Mouse (Mus musculus) thymus, postnatal 10 days (tissue): Measurements from ENCODE around the gene Cmah.

Source experiments
- DNase-seq, 2 experiments: peaks; one replicate each; pipeline ENCODE4 v3.0.0; 2021; ENCODE audit warnings: low spot score in 2 of 2

Gene Cmah

DNA sequence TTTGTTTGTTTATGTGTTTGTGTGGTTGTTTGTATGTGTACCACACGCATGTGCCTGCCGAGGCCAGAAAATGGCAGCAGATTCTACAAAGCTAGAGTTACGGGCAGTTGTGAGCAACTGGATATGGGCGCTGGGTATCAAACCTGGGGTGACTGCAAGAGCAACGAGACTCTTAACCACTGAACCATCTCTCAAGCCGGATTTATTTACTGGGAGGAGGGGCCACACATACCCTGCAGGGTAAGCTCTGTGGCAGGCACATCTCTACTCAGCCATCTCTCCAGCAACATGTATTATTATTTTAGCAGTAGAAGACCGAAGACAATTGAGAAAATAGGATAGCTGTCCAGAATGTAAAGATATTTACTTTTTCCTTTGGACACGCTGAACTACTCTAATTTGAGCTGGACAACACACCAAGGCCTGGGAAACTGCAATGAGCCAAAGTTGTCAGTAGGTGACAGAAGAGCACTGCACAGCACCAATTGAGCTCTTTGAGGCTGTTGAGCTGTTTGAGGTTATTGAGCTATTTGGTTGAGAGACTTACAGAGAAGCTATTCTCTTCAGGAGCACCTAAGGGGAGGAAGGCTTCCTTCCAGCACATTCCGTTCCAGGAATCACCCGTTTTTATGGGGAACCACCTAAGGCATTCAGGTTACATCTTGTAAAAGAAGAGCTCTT, 154.6 kb downstream of the Cmah start:
- peak in 1 of 2 experiments; percentile 55 for DNase-seq

DNA sequence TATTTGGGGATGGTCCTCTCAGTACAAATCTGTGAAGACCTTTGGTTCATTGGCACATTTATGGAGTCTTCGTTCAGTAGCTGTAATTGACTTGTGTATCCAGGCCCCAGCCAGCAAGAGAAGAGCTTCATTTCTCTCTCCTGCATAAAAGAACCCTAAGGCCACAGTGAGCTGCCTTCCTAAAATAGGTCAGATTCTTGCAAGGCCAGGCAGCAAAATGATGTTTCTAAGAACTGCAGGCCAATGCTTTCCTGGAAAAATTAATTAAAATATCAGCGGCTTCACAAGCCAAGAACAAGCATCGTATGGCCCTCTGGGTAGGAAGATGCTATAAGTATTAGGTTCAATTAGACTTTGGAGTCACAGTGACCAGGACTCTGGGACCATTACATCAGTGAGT, 156.5 kb downstream of the Cmah start:
- DNase-seq = no peak

DNA sequence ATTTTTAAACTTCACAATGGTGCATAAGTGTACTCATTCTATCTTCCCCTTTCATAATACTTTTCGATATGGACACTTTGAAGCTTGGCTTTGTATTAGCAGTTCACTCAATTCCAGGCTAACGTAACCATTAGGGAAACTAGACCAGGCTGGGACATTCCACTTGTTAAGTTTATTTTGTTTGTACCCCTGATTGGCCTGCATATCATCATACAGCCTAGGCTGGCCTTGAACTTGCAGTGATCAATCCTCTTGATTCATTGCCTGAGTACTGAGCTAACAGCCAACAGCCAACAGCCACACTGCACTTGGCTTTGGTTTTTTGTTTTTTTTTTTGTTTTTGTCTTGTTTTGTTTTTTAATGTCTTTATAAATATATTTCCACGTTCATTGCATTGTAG, 157.6 kb downstream of the Cmah start:
- DNase-seq = no peak

DNA sequence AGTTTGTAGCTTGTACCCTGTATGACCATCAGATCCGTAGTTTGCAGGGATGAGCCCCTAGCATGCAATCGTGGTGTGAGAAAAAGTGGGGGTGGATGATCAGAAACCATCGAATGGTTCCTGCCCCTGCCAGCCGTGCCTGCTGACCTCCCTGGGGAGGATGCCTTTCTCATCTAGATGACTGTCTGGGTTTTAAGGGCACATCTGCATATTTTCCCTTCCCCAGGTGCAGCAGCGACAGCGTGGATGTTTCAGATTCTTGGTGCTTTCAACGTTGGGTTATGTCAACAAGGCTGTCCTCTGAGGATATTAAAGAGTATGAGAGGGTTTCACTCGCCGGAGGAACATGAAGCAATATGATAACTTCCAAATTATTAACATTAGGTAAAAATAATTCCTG, 158.8 kb downstream of the Cmah start:
- DNase-seq = no peak

GRCm38 (mm10) chr13:24486403-24486802, 159.2 kb downstream of the Cmah start:
- no peak for DNase-seq

- no peak for DNase-seq
These were observed 159.9 kb downstream of the Cmah start for GRCm38 (mm10) chr13:24487061-24487460.

GRCm38 (mm10) chr13:24487546-24487945, 160.3 kb downstream of the Cmah start:
- DNase-seq = no peak

- no peak for DNase-seq
These were observed 161.4 kb downstream of the Cmah start for GRCm38 (mm10) chr13:24488526-24489070.

DNA sequence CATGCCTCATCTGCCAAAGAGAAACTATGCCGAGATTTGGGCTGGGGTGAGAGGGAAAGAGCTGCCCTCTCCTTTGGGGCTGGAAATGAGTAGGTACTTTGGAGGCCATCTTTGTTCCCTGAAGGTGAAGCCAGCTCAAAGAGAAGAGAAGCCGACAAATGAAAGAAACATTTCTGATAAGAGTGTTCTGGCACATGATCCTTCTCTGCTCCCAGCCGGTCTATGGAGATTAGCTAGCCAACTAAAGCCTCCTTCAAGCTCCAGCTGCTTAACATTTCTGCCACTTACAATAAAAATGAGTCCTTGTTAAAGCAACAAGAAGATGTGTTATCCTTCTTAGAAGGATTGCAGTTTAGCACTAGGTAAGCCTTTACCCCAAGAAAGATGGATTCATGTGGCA, 162.3 kb downstream of the Cmah start:
- DNase-seq = no peak

GRCm38 (mm10) chr13:24490041-24490440, 162.8 kb downstream of the Cmah start:
- DNase-seq = no peak

- DNase-seq = no peak
These were observed 163.9 kb downstream of the Cmah start for GRCm38 (mm10) chr13:24491101-24491500.

DNA sequence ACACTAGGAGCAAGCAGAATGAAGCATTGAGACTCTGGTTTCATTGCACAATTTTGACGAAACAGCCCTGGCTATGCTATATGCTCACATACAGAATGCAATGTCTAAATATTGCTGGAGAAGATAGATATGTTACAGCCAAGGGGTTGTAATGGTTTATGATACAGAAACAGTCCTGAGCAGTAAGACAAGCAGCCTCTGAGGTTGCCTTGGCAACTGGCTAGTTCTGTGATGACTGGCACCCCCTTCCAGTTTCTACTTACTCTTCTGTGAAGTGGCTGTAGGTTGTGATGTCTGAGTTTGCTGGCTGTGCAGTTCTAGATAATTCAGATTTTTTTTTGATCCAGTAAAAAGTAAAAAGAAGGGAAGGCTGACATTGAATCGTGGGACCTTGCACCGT, 166.6 kb downstream of the Cmah start:
- no peak for DNase-seq

GRCm38 (mm10) chr13:24496353-24496752, 169.1 kb downstream of the Cmah start:
- no peak for DNase-seq

- DNase-seq = peak; percentile 35 to 41
These were observed 169.8 kb downstream of the Cmah start for GRCm38 (mm10) chr13:24497001-24497400.

DNA sequence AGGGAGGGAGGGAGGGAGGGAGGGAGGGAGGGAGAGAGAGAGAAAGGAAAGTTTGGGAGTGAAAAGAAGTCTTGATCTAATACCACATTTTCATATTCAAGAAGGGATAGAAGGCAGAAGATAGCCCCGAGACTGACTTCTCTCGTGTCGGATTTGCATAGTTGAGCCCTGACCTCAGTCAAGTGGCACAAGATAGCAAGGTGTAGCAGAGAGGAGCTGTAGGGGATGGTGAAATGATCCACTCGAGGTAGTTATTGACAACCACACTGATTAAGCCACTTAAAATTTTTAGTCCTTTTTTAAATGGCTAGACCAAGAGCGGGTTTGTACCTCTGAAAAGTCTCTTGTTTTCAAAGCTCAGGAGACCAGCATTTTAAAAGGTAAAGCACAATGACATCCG, 171.1 kb downstream of the Cmah start:
- no peak for DNase-seq

GRCm38 (mm10) chr13:24499505-24499904, 172.3 kb downstream of the Cmah start:
- DNase-seq = peak in 1 of 2 experiments; percentile 52

- DNase-seq = peak; percentile 11 to 26
These were observed 174.1 kb downstream of the Cmah start for GRCm38 (mm10) chr13:24501179-24501905.

GRCm38 (mm10) chr13:24501919-24502318, 174.7 kb downstream of the Cmah start:
- no peak for DNase-seq

DNA sequence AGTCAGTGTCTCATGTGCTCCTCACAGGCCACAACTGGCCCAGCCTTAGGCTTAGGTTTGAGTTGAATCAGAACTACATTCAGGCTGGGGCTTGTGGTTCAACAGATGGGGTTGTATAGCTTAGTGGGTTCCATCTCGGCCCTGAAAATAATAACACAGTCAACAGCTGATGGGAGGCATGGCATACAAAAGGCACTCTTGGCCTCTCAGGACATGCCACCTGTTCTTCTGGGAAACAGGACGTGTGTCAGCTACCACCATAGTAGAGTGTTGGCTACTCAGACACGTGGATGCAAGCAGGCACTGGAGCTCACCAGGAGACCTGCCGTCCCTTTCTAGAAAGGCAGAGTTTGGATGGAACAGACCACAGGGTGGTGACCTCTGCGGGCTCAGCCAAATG, 178.6 kb downstream of the Cmah start:
- no peak for DNase-seq

GRCm38 (mm10) chr13:24507156-24507555, 180.0 kb downstream of the Cmah start:
- DNase-seq = peak; percentile 16 to 44

GRCm38 (mm10) chr13:24508917-24509316, 181.7 kb downstream of the Cmah start:
- DNase-seq = no peak

GRCm38 (mm10) chr13:24511367-24511766, 184.2 kb downstream of the Cmah start:
- no peak for DNase-seq

DNA sequence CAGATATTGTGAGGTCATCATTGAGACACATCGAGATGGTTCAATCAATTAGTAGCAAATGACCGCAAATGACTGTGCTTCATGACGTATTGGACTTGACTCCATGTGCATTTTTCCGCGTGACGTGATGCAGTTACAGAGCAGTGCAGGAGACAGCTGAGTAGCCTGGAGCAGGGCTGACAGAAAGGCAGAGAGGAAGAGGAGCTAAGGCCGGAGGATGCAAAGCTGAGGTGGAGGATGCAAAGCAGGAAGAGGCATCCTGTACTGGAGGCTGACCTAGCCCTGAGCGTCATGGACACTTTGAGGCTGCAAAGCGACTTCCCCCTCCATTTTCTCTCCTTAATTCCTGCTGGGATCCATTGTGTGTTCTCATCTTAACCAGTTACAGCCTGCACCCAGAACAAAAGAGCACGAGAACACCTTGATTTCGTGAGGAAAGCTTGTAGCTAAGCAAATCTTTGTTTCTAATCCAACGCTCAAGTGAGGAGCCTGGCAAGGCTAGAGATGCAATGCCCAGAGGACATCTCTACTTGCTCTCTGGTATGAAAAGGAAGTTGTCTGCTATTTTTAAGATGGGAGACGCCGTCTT, 184.8 kb downstream of the Cmah start:
- DNase-seq = no peak
